Mouse (Mus musculus): Measurements from ENCODE around the gene Ube2j2. TPM values are rescaled to one million over a fixed set of nuclear protein-coding genes. Genes with fewer than 3 reads are reported as not detected.

Gene Ube2j2
- polyA plus RNA-seq, 2 experiments: 36.9 to 62.3 TPM

GRCm38 (mm10) chr4:155898318-155898717, 45.3 kb upstream of the Ube2j2 start:
- Histone ChIP-seq H3K4me1 (replicated peaks; ENCODE audit: control insufficient read depth in 2 of 2, insufficient read depth in 2 of 2, low read length in 1 of 2) (peaks cover 16 to 23% of the 10 kb centered on the region in 2 experiments), H3K27me3 (ENCODE audit: control insufficient read depth, insufficient read depth, low read length) (no peaks in the 10 kb centered on the region), H3K9me3 (ENCODE audit: control insufficient read depth, low read length) (no peaks in the 10 kb centered on the region), H3K36me3 (replicated peaks; ENCODE audit: control insufficient read depth, insufficient read depth, low read depth) (peaks cover 16% of the 10 kb centered on the region), H3K4me3 (ENCODE audit: insufficient read depth in 1 of 2, low read depth in 2 of 2, low read length in 2 of 2) (no peak overlapping the region), H3K9ac (replicated peaks) (no peak overlapping the region), H3K27ac (no peak overlapping the region), H3K4me2 (ENCODE audit: low read depth) (no peak overlapping the region)
- DNase-seq (ENCODE audit: low read depth in 3 of 3, low spot score in 3 of 3) (no peak), ATAC-seq (ENCODE audit: insufficient read depth) (no peak)
- TF ChIP-seq CTCF (IDR thresholded peaks at IDR 0.05; ENCODE audit: low read depth): no peak
- no peak for TF ChIP-seq EP300 (IDR thresholded peaks at IDR 0.05; ENCODE audit: low read depth)
- 85% methylated on average over 2 of the region's 2 CpGs for WGBS (ENCODE audit: insufficient replicate concordance)

GRCm38 (mm10) chr4:155899355-155899754, 44.3 kb upstream of the Ube2j2 start:
- DNase-seq (ENCODE audit: low read depth in 3 of 3, low spot score in 3 of 3) (no peak), ATAC-seq (ENCODE audit: insufficient read depth) (no peak)
- Histone ChIP-seq H3K4me2 (ENCODE audit: low read depth) (no peak overlapping the region), H3K36me3 (replicated peaks; ENCODE audit: control insufficient read depth, insufficient read depth, low read depth) (peaks cover 22% of the 10 kb centered on the region), H3K4me3 (ENCODE audit: insufficient read depth in 1 of 2, low read depth in 2 of 2, low read length in 2 of 2) (no peak overlapping the region), H3K4me1 (replicated peaks; ENCODE audit: control insufficient read depth in 2 of 2, insufficient read depth in 2 of 2, low read length in 1 of 2) (peaks cover 6 to 13% of the 10 kb centered on the region in 2 experiments), H3K9me3 (ENCODE audit: control insufficient read depth, low read length) (no peaks in the 10 kb centered on the region), H3K9ac (replicated peaks) (no peak overlapping the region), H3K27me3 (ENCODE audit: control insufficient read depth, insufficient read depth, low read length) (no peaks in the 10 kb centered on the region), H3K27ac (no peak overlapping the region)
- no peak for TF ChIP-seq EP300 (IDR thresholded peaks at IDR 0.05; ENCODE audit: low read depth)
- no peak for TF ChIP-seq CTCF (IDR thresholded peaks at IDR 0.05; ENCODE audit: low read depth)
- 90% methylated on average over 7 of the region's 7 CpGs for WGBS (ENCODE audit: insufficient replicate concordance)

GRCm38 (mm10) chr4:155901205-155901604, 42.4 kb upstream of the Ube2j2 start:
- WGBS (ENCODE audit: insufficient replicate concordance): 66% methylated on average over 3 of the region's 3 CpGs
- H3K36me3 ChIP-seq (replicated peaks; ENCODE audit: control insufficient read depth, insufficient read depth, low read depth): peaks cover 22% of the 10 kb centered on the region
- H3K9ac ChIP-seq (replicated peaks): no peak overlapping the region
- DNase-seq (ENCODE audit: low read depth in 3 of 3, low spot score in 3 of 3): no peak
- no peak overlapping the region for H3K4me3 ChIP-seq (ENCODE audit: insufficient read depth in 1 of 2, low read depth in 2 of 2, low read length in 2 of 2)
- no peaks in the 10 kb centered on the region for H3K4me1 ChIP-seq (replicated peaks; ENCODE audit: control insufficient read depth in 2 of 2, insufficient read depth in 2 of 2, low read length in 1 of 2)
- no peaks in the 10 kb centered on the region for H3K9me3 ChIP-seq (ENCODE audit: control insufficient read depth, low read length)
- TF ChIP-seq CTCF (IDR thresholded peaks at IDR 0.05; ENCODE audit: low read depth): no peak
- TF ChIP-seq EP300 (IDR thresholded peaks at IDR 0.05; ENCODE audit: low read depth): no peak
- no peaks in the 10 kb centered on the region for H3K27me3 ChIP-seq (ENCODE audit: control insufficient read depth, insufficient read depth, low read length)
- no peak overlapping the region for H3K4me2 ChIP-seq (ENCODE audit: low read depth)
- no peak for ATAC-seq (ENCODE audit: insufficient read depth)
- H3K27ac ChIP-seq: no peak overlapping the region

- no peaks in the 10 kb centered on the region for H3K9me3 ChIP-seq (ENCODE audit: control insufficient read depth, low read length)
- H3K4me3 ChIP-seq (ENCODE audit: insufficient read depth in 1 of 2, low read depth in 2 of 2, low read length in 2 of 2): no peak overlapping the region
- no peaks in the 10 kb centered on the region for H3K27me3 ChIP-seq (ENCODE audit: control insufficient read depth, insufficient read depth, low read length)
- DNase-seq (ENCODE audit: low read depth in 3 of 3, low spot score in 3 of 3) (no peak), ATAC-seq (ENCODE audit: insufficient read depth) (no peak)
- no peak for TF ChIP-seq CTCF (IDR thresholded peaks at IDR 0.05; ENCODE audit: low read depth)
- H3K36me3 ChIP-seq (replicated peaks; ENCODE audit: control insufficient read depth, insufficient read depth, low read depth): peaks cover 16% of the 10 kb centered on the region
- H3K27ac ChIP-seq: no peak overlapping the region
- H3K9ac ChIP-seq (replicated peaks): no peak overlapping the region
- no peaks in the 10 kb centered on the region for H3K4me1 ChIP-seq (replicated peaks; ENCODE audit: control insufficient read depth in 2 of 2, insufficient read depth in 2 of 2, low read length in 1 of 2)
- 93% methylated on average over 13 of the region's 13 CpGs for WGBS (ENCODE audit: insufficient replicate concordance)
- H3K4me2 ChIP-seq (ENCODE audit: low read depth): no peak overlapping the region
Measured at GRCm38 (mm10) chr4:155903246-155903645, 40.4 kb upstream of the Ube2j2 start.

GRCm38 (mm10) chr4:155904318-155905102, 39.1 kb upstream of the Ube2j2 start:
- no peak overlapping the region for H3K27ac ChIP-seq
- no peak for ATAC-seq (ENCODE audit: insufficient read depth)
- H3K36me3 ChIP-seq (replicated peaks; ENCODE audit: control insufficient read depth, insufficient read depth, low read depth): peaks cover 16% of the 10 kb centered on the region
- no peaks in the 10 kb centered on the region for H3K27me3 ChIP-seq (ENCODE audit: control insufficient read depth, insufficient read depth, low read length)
- H3K9ac ChIP-seq (replicated peaks): no peak overlapping the region
- no peaks in the 10 kb centered on the region for H3K9me3 ChIP-seq (ENCODE audit: control insufficient read depth, low read length)
- H3K4me2 ChIP-seq (ENCODE audit: low read depth): no peak overlapping the region
- no peaks in the 10 kb centered on the region for H3K4me1 ChIP-seq (replicated peaks; ENCODE audit: control insufficient read depth in 2 of 2, insufficient read depth in 2 of 2, low read length in 1 of 2)
- TF ChIP-seq CTCF (IDR thresholded peaks at IDR 0.05; ENCODE audit: low read depth) (peak; percentile 70), EP300 (IDR thresholded peaks at IDR 0.05; ENCODE audit: low read depth) (no peak)
- DNase-seq (ENCODE audit: low read depth in 3 of 3, low spot score in 3 of 3): no peak
- H3K4me3 ChIP-seq (ENCODE audit: insufficient read depth in 1 of 2, low read depth in 2 of 2, low read length in 2 of 2): no peak overlapping the region
- 82% methylated on average over 13 of the region's 13 CpGs for WGBS (ENCODE audit: insufficient replicate concordance)
